Mouse (Mus musculus) gastrocnemius, postnatal 36 days (tissue): Measurements from ENCODE around the gene Cfap298. TPM values are rescaled to one million over a fixed set of nuclear protein-coding genes. Genes with fewer than 3 reads are reported as not detected.

Source experiments
- microRNA-seq, 2 experiments: library from miRNA; unstranded; fragments of <30 nt; microRNA quantifications; one replicate each; pipeline ENCODE4 v1.2.0; 2021
- total RNA-seq, 2 experiments: library from RNA; stranded (reverse); gene quantifications; 2 replicates each; pipeline ENCODE4 v1.2.3; 2021

Gene Cfap298
- total RNA-seq, 2 experiments from 2014 or later, result 27.2 to 32.5 TPM

Small RNA genes within 50 kb of the gene (microRNA-seq; reads per million reads assigned to microRNA genes)
- 0 reads per million in 2 experiments for gene Gm22933

Other genes with a start within 250 kb of the Cfap298 start
- 1 to 10 TPM; 1.0 to 1.2 TPM for gene Mis18a, start 207.7 kb downstream of the Cfap298 start, total RNA-seq
- 1 to 10 TPM in 1 of 2 experiments, under 1 TPM in 1; 0.43 to 1.5 TPM for gene Mrap, start 196.9 kb downstream of the Cfap298 start, total RNA-seq
- gene Urb1, start 124.7 kb downstream of the Cfap298 start, total RNA-seq, result 1 to 10 TPM; 3.9 to 5.0 TPM
- gene Eva1c, start 108.4 kb downstream of the Cfap298 start, total RNA-seq, result under 1 TPM in 1 of 2 experiments, not detected in 1; 0.30 TPM
- 10 to 100 TPM; 11.2 to 11.5 TPM for gene Synj1, start 76.2 kb upstream of the Cfap298 start, total RNA-seq
- 10 to 100 TPM in 1 of 2 experiments, 1 to 10 TPM in 1; 8.5 to 11.5 TPM for gene Paxbp1, start 109.4 kb upstream of the Cfap298 start, total RNA-seq
- gene 4932438H23Rik, start 160.0 kb upstream of the Cfap298 start, total RNA-seq, result under 1 TPM; 0.32 to 0.74 TPM